Mouse (Mus musculus) megakaryocyte, adult 5-6 weeks (primary cell): Measurements from ENCODE around the gene Idi1. TPM values are rescaled to one million over a fixed set of nuclear protein-coding genes. Genes with fewer than 3 reads are reported as not detected.
A peak's percentile ranks its signal among the peaks of the same experiment; 100 is the strongest.
"Not testable (repeated sequence)": the region's sequence is repeated elsewhere in the genome, so short reads cannot be mapped to it uniquely, and the experiment has no call there.

Source experiments
- ATAC-seq: 2 replicates; pipeline ENCODE4 v1.8.0; 2016; ENCODE audit warnings: mild to moderate bottlenecking, inconsistent platforms; ENCODE audit not compliant: poor library complexity, severe bottlenecking
- total RNA-seq, 2 experiments: library from RNA; stranded (forward) in 1 of 2; stranded (reverse) in 1 of 2; fragments of 153-499, 151-499 nt in 1 of 2; fragments of 221-1000, 200-1000 nt in 1 of 2; gene quantifications; 2 replicates each; pipeline versions ENCODE4 v1.2.3 to v1.2.4; 2015 to 2017

The Idi1 gene
- 26.1 and 30.5 TPM in 2 replicates for total RNA-seq (2015)
- 26.5 and 32.9 TPM in 2 replicates for total RNA-seq (2017)

DNA sequence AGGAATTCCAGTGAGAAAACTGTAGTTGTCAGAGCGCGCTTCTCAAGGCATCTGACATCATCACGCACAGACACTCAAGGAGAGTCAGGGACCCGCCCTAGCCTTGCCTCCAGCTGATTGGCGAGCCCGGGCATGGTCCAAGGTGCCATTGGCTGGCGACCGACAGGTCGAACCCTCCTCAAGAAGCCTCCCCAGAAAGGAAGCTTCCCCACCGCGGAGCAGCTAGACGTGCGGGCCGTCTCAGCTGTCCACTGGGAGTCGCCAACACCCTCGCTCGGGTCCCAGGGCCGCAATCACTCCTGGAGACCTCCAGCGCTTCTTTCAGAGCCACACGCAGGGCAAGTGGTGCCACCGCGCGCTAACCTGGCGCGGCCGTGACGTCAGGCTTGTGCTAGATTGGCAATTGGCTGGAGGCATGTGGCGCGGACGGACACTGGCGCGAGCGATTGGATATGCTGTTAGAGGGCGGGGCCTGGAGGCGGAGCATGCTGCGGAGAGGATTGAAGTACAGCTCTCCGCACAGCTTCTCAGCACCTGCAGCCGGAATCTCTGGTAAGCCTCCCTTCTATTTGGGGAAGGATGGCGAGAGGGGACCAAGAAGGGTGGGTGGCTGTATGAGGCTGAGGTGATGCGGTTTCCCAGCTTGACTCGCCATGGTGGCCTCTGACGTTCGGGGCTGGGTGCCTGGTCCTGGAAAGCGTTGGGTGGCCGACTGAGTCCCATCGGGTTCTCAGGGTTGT lies at the start of gene Idi1:
Gene Idi1 (plus strand): TSS at position 57 of the 740 bp plus-strand sequence.
- ATAC-seq, result peak; percentile 94

DNA sequence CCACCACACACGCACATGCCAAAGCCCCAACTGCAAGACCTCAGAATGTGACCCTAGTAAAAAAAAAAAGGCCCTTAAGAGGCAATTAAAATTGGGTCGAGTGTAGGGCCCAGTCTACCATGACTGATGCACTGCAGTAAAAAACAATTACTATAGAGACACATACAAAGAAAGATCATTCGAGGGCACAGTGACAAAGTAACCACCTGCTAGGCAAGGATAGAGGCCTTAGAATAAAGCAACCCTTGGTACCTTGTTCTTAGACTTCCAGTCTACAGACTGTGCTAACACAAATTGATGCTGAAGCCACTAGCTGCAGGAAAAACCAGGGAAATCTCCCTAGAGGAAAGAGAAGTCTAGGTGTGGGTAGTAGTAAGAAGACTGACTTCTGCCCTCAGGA lies 46.9 kb upstream of the Idi1 start:
- no peak for ATAC-seq

GRCm38 (mm10) chr13:8839111-8839510 lies 46.2 kb upstream of the Idi1 start:
- peak; percentile 31; the same call in 1 of the 2 replicates for ATAC-seq

DNA sequence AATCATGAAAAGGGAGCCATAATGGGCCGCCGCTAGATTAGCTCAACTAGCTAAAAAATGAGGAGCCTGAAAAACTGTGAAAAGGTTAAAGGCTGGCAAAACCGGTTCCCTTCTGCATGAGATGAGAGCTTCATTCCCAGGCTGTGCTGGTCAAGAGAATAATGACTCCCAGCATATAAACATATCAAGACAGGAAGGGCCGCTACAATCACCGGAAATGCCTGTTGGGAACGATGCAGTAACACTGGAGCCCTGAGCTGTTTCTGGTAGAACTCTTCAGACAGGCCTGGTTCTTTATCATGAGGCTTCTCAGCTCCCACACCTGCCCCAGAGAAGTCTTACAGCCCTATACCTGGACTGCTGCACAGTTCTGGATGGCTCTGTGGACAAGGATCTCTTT lies 45.4 kb upstream of the Idi1 start:
- no peak for ATAC-seq

GRCm38 (mm10) chr13:8840941-8841340 lies 44.4 kb upstream of the Idi1 start:
- ATAC-seq, result no peak

DNA sequence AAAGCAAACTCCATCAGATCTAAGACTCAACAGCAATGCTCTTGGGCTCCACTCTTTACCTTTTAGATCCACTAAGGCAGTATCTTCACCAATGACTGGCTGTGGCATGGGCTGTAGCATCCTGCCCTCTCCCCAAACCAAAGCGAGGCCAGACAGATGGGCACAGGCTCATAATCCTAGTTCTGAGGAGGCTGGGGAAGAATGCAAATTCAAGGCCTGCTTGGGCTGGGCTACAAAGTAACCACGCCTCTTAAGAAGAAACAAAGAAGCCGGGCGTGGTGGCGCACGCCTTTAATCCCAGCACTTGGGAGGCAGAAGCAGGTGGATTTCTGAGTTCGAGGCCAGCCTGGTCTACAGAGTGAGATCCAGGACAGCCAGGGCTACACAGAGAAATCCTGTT lies 43.5 kb upstream of the Idi1 start:
- ATAC-seq, result not testable (repeated sequence)

- peak; percentile 86 for ATAC-seq
Observed at GRCm38 (mm10) chr13:8842273-8842672, 43.0 kb upstream of the Idi1 start.

GRCm38 (mm10) chr13:8847702-8848101 lies 37.6 kb upstream of the Idi1 start:
- peak; percentile 79 for ATAC-seq

DNA sequence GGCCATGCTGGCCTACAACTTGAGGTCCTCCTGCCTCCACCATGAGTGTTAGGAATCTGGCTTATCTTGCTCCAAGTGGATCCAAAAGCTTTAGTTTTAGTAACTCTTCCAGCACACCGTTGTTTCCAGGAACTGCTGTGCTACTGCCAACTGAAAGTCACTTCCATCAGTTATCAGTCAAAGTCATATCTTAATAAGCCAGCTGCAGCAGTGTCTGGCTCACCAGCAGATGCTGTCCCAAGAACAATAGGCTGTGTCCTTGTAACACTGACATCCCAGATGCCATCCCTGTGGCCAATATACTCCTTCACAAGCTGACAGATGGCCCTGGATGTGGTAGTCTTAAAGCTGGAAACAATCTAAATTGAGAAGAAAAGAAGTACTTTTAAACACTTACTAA lies 36.0 kb upstream of the Idi1 start:
- no peak for ATAC-seq

DNA sequence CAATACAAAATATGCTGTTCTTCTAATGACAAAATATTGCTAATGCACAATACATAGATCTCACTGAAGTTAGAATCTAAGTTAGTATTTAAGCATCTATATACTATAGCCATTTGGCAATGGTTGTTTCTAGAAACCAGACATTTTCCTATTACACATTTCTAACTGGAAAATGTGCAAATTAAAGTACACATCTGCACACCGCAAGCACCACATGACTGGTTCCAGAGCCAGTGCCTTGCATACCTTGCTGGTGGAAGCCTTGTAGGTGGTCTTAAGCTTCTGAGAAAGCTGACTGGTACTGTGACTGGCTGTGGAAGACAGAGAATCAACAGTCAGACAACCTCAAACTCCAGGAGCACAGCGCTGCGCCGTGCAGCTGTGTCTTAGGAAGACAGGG lies 31.9 kb upstream of the Idi1 start:
- no peak for ATAC-seq

- ATAC-seq, result no peak
Observed at GRCm38 (mm10) chr13:8854769-8855168, 30.5 kb upstream of the Idi1 start.

- no peak for ATAC-seq
Observed at GRCm38 (mm10) chr13:8858453-8858852, 26.8 kb upstream of the Idi1 start.

DNA sequence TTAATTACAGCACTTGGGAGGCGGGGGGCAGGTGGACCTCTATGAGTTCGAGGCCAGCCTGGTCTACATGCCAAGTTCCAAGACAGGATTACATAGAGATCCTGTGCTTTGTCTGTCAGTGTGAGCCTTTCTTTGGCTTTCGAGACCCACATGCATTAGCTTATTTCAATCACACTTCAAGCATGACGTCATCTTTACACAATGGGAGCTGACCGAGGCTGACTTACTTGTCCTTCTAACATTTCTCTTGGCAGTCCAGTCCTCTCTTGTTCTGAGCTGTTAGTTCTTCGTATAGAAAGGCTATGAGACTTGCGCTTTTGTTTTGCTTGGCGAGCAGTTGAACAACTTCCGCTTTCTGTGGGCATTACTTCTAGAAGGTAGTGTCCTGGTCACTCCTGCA lies 24.4 kb upstream of the Idi1 start:
- no peak for ATAC-seq

DNA sequence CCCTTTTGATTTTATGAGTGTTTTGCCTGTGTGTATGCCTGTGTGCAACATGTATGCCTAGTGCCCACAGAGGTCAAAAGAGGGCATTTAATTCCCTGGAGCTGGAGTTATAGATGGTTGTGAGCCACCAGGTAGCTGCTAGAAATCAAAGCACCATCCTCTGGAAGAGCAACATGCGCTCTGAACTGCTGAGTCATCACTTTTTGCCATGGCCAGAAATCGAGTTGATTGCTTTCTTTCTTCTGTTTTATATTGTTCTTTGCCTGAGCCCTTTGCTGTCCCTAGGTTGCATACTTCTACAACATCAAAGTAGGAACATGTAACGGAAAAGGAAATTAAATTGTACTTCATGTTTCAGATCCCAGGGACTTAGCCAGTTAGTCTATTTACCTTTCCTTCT lies 20.3 kb upstream of the Idi1 start:
- no peak for ATAC-seq

DNA sequence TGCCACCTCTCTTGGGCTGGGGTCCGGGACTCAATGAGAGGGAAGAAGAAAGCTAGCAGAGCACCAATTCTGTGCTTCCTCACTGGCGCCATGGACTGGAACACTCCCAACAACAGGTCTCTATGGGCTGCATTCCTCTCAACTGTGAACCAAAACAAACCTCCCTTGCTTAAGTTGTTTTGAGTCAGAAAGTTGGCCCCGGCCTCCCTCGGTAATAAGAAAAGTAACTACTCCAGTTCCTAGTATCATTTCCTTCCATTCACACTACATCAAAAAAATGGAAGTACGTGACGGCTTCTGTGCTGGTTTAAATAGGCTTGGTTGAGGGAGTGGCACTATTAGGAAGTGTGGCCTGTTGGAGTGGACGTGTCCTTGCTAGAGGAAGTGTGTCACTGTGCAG lies 18.7 kb upstream of the Idi1 start:
- peak; percentile 34 for ATAC-seq

DNA sequence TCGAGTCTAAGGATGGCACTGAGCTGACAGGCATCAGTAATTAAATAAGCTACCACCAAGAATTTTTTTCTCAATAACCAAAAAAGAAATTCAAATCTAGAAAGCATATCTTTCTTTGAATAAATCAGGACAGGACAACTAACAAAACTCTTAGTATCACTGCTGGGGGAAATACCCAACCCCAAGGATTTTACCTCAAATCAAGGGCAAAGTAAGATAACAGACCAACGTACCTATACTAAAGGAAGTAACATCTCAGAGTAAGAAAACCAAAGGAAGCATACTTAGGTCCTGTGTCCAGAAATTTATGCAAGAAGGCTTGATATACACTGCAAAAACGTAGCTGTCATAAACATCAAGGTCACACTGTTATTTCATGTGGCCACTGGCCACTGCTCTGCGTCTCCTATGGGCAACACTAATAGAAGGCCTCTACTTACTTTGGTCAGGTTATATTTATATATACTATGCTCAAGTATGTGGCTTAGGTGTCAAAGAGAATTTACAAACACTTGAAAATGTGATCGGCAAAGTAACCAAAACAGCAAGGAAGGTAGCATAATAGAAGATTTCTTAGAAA lies 15.6 kb upstream of the Idi1 start:
- ATAC-seq, result no peak

DNA sequence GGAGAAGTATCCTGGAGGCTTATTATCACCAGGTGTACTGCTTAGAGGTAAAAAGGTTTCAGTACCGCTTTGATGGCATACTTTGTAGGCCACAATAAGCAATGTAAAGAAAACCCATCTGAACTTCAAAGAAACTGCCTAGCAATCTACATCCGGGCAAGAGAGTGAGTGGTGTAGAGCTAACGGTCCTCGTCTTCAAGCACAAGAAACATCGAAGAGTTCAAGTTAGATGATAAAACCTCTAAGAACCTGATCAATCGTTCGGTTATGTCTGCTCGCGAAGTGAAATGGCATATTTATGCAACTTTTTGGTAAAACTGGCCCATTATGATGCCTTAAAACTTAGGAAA lies 15.2 kb upstream of the Idi1 start:
- ATAC-seq, result peak; percentile 8; the same call in 1 of the 2 replicates

DNA sequence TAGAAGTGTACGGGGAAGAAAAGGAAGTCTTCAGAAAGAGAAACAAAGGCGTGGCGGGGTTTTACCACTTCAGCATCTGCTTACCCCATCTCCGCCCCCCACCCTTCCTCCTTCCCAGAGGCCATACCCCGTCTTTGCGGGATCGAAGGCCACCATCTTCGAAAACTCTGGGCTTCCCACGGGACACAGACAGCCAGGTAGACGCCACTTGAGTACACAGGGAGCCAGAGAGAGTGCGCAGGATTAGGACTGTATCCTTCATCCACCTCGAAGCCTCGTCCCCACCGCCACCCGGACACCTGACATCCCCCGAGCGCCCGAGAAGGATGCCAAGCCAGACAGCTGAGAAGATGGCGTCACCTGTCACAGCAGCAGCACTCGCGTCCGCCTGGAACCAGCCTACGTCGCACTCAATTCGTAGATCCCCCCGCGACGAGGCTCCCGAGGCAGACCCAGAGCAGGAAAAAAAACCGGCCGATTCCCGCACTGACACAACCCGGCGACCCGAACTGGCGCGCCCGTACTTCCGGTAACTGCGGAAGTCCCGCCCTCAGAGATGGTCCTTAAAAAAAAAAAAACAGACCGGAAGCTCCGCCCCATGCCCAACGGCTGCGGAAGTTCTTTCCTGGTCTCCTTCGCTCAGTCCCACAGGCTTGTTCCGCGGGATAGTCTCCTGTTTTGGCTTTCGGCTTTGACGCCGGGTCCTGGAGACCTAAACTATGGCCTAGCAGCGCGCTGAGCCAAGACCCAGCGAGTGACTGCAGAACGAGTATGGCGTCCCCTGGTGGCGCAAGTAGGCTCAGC lies 14.6 kb upstream of the Idi1 start:
- ATAC-seq, result peak; percentile 73

- no peak for ATAC-seq
Observed at GRCm38 (mm10) chr13:8871314-8871962, 13.9 kb upstream of the Idi1 start, which contains the start of gene Wdr37. TSS of gene Wdr37 (minus strand) at chr13:8871909.

- peak; percentile 12; the same call in 1 of the 2 replicates for ATAC-seq
Observed at GRCm38 (mm10) chr13:8873776-8874175, 11.5 kb upstream of the Idi1 start.

DNA sequence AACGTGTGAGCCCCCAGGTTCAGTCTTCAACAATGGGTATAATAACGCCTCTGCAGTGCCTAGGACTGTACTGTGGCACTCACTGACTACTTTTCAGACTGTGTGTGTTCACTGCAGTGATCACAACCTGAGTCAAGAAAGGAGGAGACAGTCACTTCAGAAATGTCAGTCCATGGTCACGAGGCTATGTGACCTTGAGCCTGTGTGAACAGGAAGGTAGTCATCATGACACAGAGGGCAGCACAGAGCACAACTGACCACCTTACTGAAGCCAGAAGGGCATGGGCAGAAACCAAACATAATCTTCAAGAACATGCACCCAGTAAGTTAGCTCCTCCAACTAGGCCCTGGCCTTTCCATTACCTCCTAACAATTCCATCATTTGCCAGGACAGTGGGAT lies 3.7 kb upstream of the Idi1 start:
- ATAC-seq, result no peak
